Mouse (Mus musculus): ENCODE data around the gene Acsm4. TPM values are rescaled to one million over a fixed set of nuclear protein-coding genes. Genes with fewer than 3 reads are reported as not detected.

Gene Acsm4
- not detected in 2 replicates for polyA plus RNA-seq (2012)

GRCm38 (mm10) chr7:119689726-119690125 lies at the start of gene Acsm4:
Gene Acsm4 (plus strand): TSS chr7:119690026.
- no peak for TF ChIP-seq GATA1 (IDR thresholded peaks at IDR 0.05; ENCODE audit: low read length)

- no peak for TF ChIP-seq GATA1 (IDR thresholded peaks at IDR 0.05; ENCODE audit: low read length)
Measured at GRCm38 (mm10) chr7:119642307-119642706, 47.5 kb upstream of the Acsm4 start.

- TF ChIP-seq GATA1 (IDR thresholded peaks at IDR 0.05; ENCODE audit: low read length) = no peak
Measured at GRCm38 (mm10) chr7:119667893-119668292, 21.9 kb upstream of the Acsm4 start.

GRCm38 (mm10) chr7:119670395-119670794 lies 19.4 kb upstream of the Acsm4 start:
- no peak for TF ChIP-seq GATA1 (IDR thresholded peaks at IDR 0.05; ENCODE audit: low read length)

GRCm38 (mm10) chr7:119670925-119671324 lies 18.9 kb upstream of the Acsm4 start:
- TF ChIP-seq GATA1 (IDR thresholded peaks at IDR 0.05; ENCODE audit: low read length) = no peak

GRCm38 (mm10) chr7:119673465-119673864 lies 16.4 kb upstream of the Acsm4 start:
- no peak for TF ChIP-seq GATA1 (IDR thresholded peaks at IDR 0.05; ENCODE audit: low read length)

- no peak for TF ChIP-seq GATA1 (IDR thresholded peaks at IDR 0.05; ENCODE audit: low read length)
Measured at GRCm38 (mm10) chr7:119680107-119680506, 9.7 kb upstream of the Acsm4 start.

GRCm38 (mm10) chr7:119682699-119683098 lies 7.1 kb upstream of the Acsm4 start:
- TF ChIP-seq GATA1 (IDR thresholded peaks at IDR 0.05; ENCODE audit: low read length) = no peak

GRCm38 (mm10) chr7:119692302-119692701 lies 2.5 kb downstream of the Acsm4 start:
- no peak for TF ChIP-seq GATA1 (IDR thresholded peaks at IDR 0.05; ENCODE audit: low read length)

GRCm38 (mm10) chr7:119694926-119695325 lies 5.1 kb downstream of the Acsm4 start:
- no peak for TF ChIP-seq GATA1 (IDR thresholded peaks at IDR 0.05; ENCODE audit: low read length)

- TF ChIP-seq GATA1 (IDR thresholded peaks at IDR 0.05; ENCODE audit: low read length) = no peak
Measured at GRCm38 (mm10) chr7:119714111-119714510, 24.3 kb downstream of the Acsm4 start.

GRCm38 (mm10) chr7:119720253-119720946 lies 30.6 kb downstream of the Acsm4 start, which contains the start of gene Thumpd1:
Gene Thumpd1 (minus strand): TSS chr7:119720798.
- TF ChIP-seq GATA1 (IDR thresholded peaks at IDR 0.05; ENCODE audit: low read length) = no peak

- TF ChIP-seq GATA1 (IDR thresholded peaks at IDR 0.05; ENCODE audit: low read length) = no peak
Measured at GRCm38 (mm10) chr7:119720947-119721310, 31.1 kb downstream of the Acsm4 start.

GRCm38 (mm10) chr7:119727621-119728020 lies 37.8 kb downstream of the Acsm4 start:
- TF ChIP-seq GATA1 (IDR thresholded peaks at IDR 0.05; ENCODE audit: low read length) = no peak

GRCm38 (mm10) chr7:119738877-119739276 lies 49.1 kb downstream of the Acsm4 start:
- no peak for TF ChIP-seq GATA1 (IDR thresholded peaks at IDR 0.05; ENCODE audit: low read length)

GRCm38 (mm10) chr7:119744321-119744720 lies 54.5 kb downstream of the Acsm4 start:
- no peak for TF ChIP-seq GATA1 (IDR thresholded peaks at IDR 0.05; ENCODE audit: low read length)

GRCm38 (mm10) chr7:119745869-119746268 lies 56.0 kb downstream of the Acsm4 start:
- TF ChIP-seq GATA1 (IDR thresholded peaks at IDR 0.05; ENCODE audit: low read length) = no peak
